Mouse (Mus musculus): ENCODE data around the gene Mag. TPM values are rescaled to one million over a fixed set of nuclear protein-coding genes. Genes with fewer than 3 reads are reported as not detected.

Gene Mag
- 10 to 100 TPM; 91.1 to 93.1 TPM for total RNA-seq (2021)
- long read RNA-seq, experiment 1, partial matches to known transcripts: 8 of 57 reads
- long read RNA-seq, experiment 1, other reads (novel, unspliced or antisense): 45 of 57 reads
- long read RNA-seq, experiment 2, partial matches to known transcripts: 4 of 49 reads
- long read RNA-seq, experiment 2, other reads (novel, unspliced or antisense): 43 of 49 reads

DNA sequence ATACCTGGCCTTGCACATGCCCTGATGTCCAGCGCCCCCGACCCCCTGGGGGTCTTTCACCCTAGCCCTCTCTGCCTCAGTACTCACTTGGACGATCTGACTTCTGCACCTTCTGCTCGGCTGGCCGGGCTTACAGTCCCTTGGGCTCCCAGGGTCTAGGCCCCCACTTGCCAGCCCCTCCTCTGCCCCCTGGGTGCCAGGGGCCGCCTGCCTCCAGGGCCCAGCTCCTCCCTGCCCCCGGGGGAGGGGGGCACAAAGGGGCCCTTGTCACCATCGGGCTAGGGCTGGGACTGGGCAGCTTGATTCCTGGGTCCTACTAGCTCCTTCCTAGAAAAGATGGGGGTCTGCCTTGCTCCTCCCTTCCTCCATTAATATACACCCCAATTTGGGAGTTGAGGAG lies at the start of gene Mag:
TSS of gene Mag (minus strand) at position 142 of the 400 bp plus-strand sequence.
- no peak for TF ChIP-seq CTCF (IDR thresholded peaks at IDR 0.05)
- Histone ChIP-seq H3K4me3 (peak within 1 kb of the TSS; percentile 13), H3K27ac (peak within 1 kb of the TSS; percentile 56; the same call in 1 of the 2 replicates)
- peak in 1 of 2 experiments; percentile 39 for DNase-seq (ENCODE audit: extremely low spot score in 1 of 2, low spot score in 2 of 2)
- intact Hi-C loops (cut with DNase I): no loop called here

DNA sequence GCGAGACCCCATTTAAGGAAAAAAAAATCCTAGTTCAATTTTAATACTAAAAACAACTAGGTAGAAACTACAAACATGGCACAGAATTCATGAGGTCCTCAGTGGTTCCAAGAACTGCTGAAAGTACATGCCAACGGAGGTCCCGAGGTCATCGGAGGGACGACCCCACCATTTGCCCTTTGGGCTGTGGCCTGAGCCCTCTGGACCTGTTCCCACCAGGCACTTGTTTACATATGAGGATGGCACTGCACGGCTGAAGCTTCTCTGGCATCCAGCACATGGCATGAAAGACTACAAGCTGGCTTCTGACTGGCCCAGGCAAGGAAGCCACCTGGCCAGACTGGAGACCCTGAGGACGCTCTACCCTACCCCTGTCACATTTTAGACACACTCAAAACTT lies 49.7 kb upstream of the Mag start:
- DNase-seq (ENCODE audit: extremely low spot score in 1 of 2, low spot score in 2 of 2): no peak
- intact Hi-C loops (cut with DNase I): no loop called here
- Histone ChIP-seq H3K4me3 (no peak overlapping the region), H3K27ac (no peak overlapping the region)
- TF ChIP-seq CTCF (IDR thresholded peaks at IDR 0.05): no peak

DNA sequence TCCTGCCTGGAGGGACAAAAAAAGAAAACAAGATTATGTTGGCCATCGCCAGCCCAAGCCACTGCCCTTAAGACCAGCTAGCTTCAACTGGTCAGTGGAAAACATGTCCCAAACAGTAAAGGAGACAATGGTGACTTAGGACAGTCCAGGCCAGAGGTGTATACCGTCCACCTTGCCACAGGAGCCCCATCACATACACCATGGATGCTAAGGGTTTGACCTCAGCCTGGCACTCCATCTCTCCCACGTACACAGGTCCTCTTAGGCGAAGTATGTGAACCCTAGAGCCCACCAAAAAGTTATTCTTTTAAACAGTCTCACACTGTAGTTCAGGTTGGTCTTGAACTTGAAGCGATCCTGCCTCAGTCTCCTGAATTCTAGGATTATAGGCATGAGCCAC lies 48.2 kb upstream of the Mag start:
- H3K4me3 ChIP-seq: no peak overlapping the region
- DNase-seq (ENCODE audit: extremely low spot score in 1 of 2, low spot score in 2 of 2): no peak
- no peak overlapping the region for H3K27ac ChIP-seq
- TF ChIP-seq CTCF (IDR thresholded peaks at IDR 0.05): no peak
- intact Hi-C loops (cut with DNase I): no loop called here

DNA sequence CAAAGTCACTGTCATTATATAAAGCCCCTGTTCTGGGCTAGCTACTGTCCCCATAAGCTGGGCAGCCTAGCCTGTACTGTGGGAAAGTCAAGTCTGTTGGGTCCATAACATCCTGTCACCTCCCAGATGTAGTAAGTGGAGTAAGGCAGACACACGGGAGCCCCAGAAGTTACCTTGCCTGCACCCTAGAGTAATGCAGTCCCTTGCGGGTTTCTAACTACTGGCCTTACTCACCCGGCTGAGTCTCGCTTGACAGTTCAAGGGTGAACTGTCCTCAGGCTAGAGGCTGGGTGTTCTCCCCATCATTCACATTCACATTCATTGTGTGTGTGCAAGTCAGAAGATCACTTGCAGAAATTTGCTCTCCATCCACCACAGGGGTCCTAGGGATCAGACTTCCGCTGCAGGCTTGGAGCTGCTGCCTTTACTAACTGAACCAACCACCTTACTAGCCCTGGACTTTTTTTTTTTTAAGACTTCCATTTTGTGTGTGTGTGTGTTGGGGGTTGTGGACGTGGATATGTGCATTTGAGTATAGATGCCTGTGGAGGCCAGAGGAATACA lies 45.2 kb upstream of the Mag start:
- Histone ChIP-seq H3K4me3 (no peak overlapping the region), H3K27ac (no peak overlapping the region)
- DNase-seq (ENCODE audit: extremely low spot score in 1 of 2, low spot score in 2 of 2): no peak
- intact Hi-C loops (cut with DNase I): loop anchor here (5.0 kb wide), 2 partner anchors 137 to 373 kb away; partner anchors contain the start of gene Kmt2b
- TF ChIP-seq CTCF (IDR thresholded peaks at IDR 0.05): no peak

DNA sequence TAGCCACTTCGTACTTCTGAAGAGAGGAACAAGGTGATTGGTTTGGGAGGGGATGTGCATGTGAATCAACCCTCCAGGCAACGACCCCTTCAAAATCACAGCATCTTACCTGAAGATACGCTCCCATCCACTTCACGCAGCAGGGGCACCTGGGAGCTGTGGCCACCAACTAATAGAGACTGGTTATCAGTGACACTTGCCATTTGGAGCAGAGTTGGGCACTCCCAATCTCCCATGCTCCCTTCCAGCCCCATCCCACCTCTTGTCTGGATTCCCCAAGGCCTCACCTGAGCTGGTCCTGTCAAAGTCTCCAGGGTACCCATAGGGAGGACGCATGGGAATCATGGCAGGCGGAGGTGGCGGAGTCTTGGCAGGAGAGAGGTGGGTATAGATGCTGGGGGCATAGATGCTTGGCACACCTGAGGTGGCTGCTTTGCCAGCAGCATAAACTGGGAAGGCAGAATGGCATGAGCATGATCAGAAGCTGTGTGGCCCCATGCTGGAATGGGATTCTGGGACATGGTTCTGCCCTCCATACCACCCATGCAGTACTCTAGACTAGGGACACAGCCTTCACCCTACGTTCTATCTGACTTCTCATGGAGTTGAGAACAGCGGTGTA lies 44.3 kb upstream of the Mag start:
- intact Hi-C loops (cut with DNase I): loop anchor here (5.0 kb wide), 2 partner anchors 138 to 372 kb away; partner anchors contain the start of gene Kmt2b
- no peak for TF ChIP-seq CTCF (IDR thresholded peaks at IDR 0.05)

GRCm38 (mm10) chr7:30958109-30958865 lies 43.6 kb upstream of the Mag start:
- Histone ChIP-seq H3K4me3 (peak overlapping the region; percentile 75), H3K27ac (peak overlapping the region; percentile 100)
- no peak for TF ChIP-seq CTCF (IDR thresholded peaks at IDR 0.05)
- intact Hi-C loops (cut with DNase I): loop anchor here (5.0 kb wide), 2 partner anchors 139 to 371 kb away; partner anchors contain the start of gene Kmt2b
- DNase-seq (ENCODE audit: extremely low spot score in 1 of 2, low spot score in 2 of 2): no peak

More for the DNA sequence above, 44.3 kb upstream of the Mag start:
- H3K27ac ChIP-seq: no peak overlapping the region
- no peak overlapping the region for H3K4me3 ChIP-seq
- no peak for DNase-seq (ENCODE audit: extremely low spot score in 1 of 2, low spot score in 2 of 2)

GRCm38 (mm10) chr7:30957367-30957783 lies 42.7 kb upstream of the Mag start:
- Histone ChIP-seq H3K27ac (peak overlapping the region; percentile 100), H3K4me3 (peak overlapping the region; percentile 75)
- intact Hi-C loops (cut with DNase I): loop anchor here (1.0 to 5.0 kb wide), 4 partner anchors 60 to 370 kb away; partner anchors contain the start of gene Kmt2b
- peak; percentile 90 to 92 for DNase-seq (ENCODE audit: extremely low spot score in 1 of 2, low spot score in 2 of 2)
- TF ChIP-seq CTCF (IDR thresholded peaks at IDR 0.05): no peak

GRCm38 (mm10) chr7:30956756-30957366 lies 42.2 kb upstream of the Mag start, which contains the start of gene Usf2:
Usf2 (minus strand) TSS chr7:30956803.
- TF ChIP-seq CTCF (IDR thresholded peaks at IDR 0.05): no peak
- H3K4me3 ChIP-seq: peak within 1 kb of the TSS; percentile 75
- intact Hi-C loops (cut with DNase I): loop anchor here (1.0 to 5.0 kb wide), 4 partner anchors 60 to 370 kb away; partner anchors contain the start of gene Kmt2b

GRCm38 (mm10) chr7:30956357-30956751 lies 41.7 kb upstream of the Mag start:
- H3K4me3 ChIP-seq: peak overlapping the region; percentile 75
- peak; percentile 45 to 49 for DNase-seq (ENCODE audit: extremely low spot score in 1 of 2, low spot score in 2 of 2)
- intact Hi-C loops (cut with DNase I): loop anchor here (2.0 to 5.0 kb wide), 3 partner anchors 96 to 369 kb away; partner anchors contain the start of gene Kmt2b
- no peak for TF ChIP-seq CTCF (IDR thresholded peaks at IDR 0.05)
- H3K27ac ChIP-seq: peak overlapping the region; percentile 100

More at GRCm38 (mm10) chr7:30956756-30957366, 42.2 kb upstream of the Mag start, which contains the start of gene Usf2:
- peak; percentile 79 to 84 for DNase-seq (ENCODE audit: extremely low spot score in 1 of 2, low spot score in 2 of 2)
- H3K27ac ChIP-seq: peak within 1 kb of the TSS; percentile 100

- Histone ChIP-seq H3K27ac (peak overlapping the region; percentile 100), H3K4me3 (peak overlapping the region; percentile 75)
- TF ChIP-seq CTCF (IDR thresholded peaks at IDR 0.05): peak; percentile 81
- peak; percentile 78 to 82 for DNase-seq (ENCODE audit: extremely low spot score in 1 of 2, low spot score in 2 of 2)
- intact Hi-C loops (cut with DNase I): loop anchor here (2.0 to 5.0 kb wide), 3 partner anchors 97 to 368 kb away; partner anchors contain the start of gene Kmt2b
These were observed 41.1 kb upstream of the Mag start for GRCm38 (mm10) chr7:30955584-30956356.
